ENCODE assay signal across 21 mouse cellular contexts in genomic region chr12:73818801-73819200, GRCm38 (mm10).
"Had no signal": no experiment of that assay in that cellular context is flagged by ENCODE, and none has a peak within 500 bp of the region (broad histone marks: within the 10 kb centered on the region; RNA-seq: fewer than 3 reads in every experiment).

No protein-coding gene starts in this region.

- H3K4me1 ChIP-seq: lung, embryonic 15.5 days; megakaryocyte, embryonic 14.5 days; midbrain, embryonic 13.5 days; midbrain, embryonic 15.5 days; neural tube, embryonic 13.5 days; neural tube, embryonic 15.5 days; stomach, embryonic 15.5 days had no signal

- ATAC-seq: lung, postnatal 0 days; midbrain, embryonic 13.5 days; midbrain, embryonic 15.5 days had no signal

- H3K4me2 ChIP-seq: lung, embryonic 15.5 days; midbrain, embryonic 11.5 days; midbrain, embryonic 13.5 days; midbrain, embryonic 15.5 days; neural tube, embryonic 13.5 days; neural tube, embryonic 15.5 days; stomach, embryonic 15.5 days had no signal

- H3K27ac ChIP-seq: lung, embryonic 15.5 days; macrophage; midbrain, embryonic 13.5 days; midbrain, embryonic 15.5 days; neural tube, embryonic 13.5 days; neural tube, embryonic 15.5 days; stomach, embryonic 15.5 days; stomach, postnatal 0 days had no signal

- H3K27me3 ChIP-seq: lung, embryonic 15.5 days; midbrain, embryonic 13.5 days; midbrain, embryonic 15.5 days; neural tube, embryonic 13.5 days; neural tube, embryonic 15.5 days; stomach, embryonic 15.5 days had no signal

- H3K9me3 ChIP-seq: lung, embryonic 15.5 days; megakaryocyte, embryonic 14.5 days; midbrain, embryonic 13.5 days; midbrain, embryonic 15.5 days; neural tube, embryonic 13.5 days; neural tube, embryonic 15.5 days; stomach, embryonic 15.5 days had no signal

- H3K9ac ChIP-seq: lung, embryonic 15.5 days; midbrain, embryonic 13.5 days; midbrain, embryonic 15.5 days; neural tube, embryonic 13.5 days; neural tube, embryonic 15.5 days; stomach, embryonic 15.5 days had no signal

- H3K4me3 ChIP-seq: lung, embryonic 15.5 days; megakaryocyte, embryonic 14.5 days; midbrain, embryonic 13.5 days; midbrain, embryonic 15.5 days; neural tube, embryonic 13.5 days; neural tube, embryonic 15.5 days; stomach, embryonic 15.5 days had no signal

- DNase-seq: lung, adult 2 months; lung, postnatal 14 days; lung, postnatal 36 days; retina, postnatal 1 day; right cerebral cortex, adult 18-20 months; right cerebral cortex, postnatal 25 days; right cerebral cortex, postnatal 4 days; thymus, adult 2 months; thymus, postnatal 25 days; thymus, postnatal 4 days had no signal

- H3K36me3 ChIP-seq: lung, embryonic 15.5 days; midbrain, embryonic 13.5 days; midbrain, embryonic 15.5 days; neural tube, embryonic 13.5 days; neural tube, embryonic 15.5 days; stomach, embryonic 15.5 days had no signal
